Mouse (Mus musculus) right cerebral cortex, postnatal 4 days (tissue): ENCODE results near the gene Inafm1.
"Not testable (repeated sequence)": the region's sequence is repeated elsewhere in the genome, so short reads cannot be mapped to it uniquely, and the experiment has no call there.

ENCODE experiments used
- DNase-seq: peaks from one replicate; pipeline ENCODE4 v3.0.0-alpha.2; 2022

Gene Inafm1

DNA sequence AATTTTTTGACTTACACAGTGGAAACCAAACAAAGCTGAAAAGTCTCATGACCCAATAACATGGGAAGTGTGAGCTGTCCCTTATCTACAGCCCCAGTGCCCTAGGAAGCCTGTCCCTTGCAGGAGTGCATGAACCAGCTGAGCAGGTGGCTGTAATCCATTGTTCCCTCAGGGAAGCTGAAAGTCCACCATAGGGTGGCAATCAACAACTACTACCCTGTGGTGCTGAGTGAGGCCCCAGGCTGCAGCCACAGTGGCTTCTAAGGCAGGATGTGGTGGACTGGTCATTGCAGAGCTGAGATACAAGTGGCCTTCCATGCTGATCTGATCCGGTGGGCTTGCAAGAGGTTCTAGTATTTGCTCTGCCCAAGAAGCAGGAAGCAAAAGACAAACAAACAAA lies 12.3 kb downstream of the Inafm1 start:
- DNase-seq: no peak

- no peak for DNase-seq
These were observed 14.3 kb downstream of the Inafm1 start, which contains the start of gene C5ar1 for GRCm38 (mm10) chr7:16259110-16259590. TSS of gene C5ar1 (minus strand) at chr7:16259540.

DNA sequence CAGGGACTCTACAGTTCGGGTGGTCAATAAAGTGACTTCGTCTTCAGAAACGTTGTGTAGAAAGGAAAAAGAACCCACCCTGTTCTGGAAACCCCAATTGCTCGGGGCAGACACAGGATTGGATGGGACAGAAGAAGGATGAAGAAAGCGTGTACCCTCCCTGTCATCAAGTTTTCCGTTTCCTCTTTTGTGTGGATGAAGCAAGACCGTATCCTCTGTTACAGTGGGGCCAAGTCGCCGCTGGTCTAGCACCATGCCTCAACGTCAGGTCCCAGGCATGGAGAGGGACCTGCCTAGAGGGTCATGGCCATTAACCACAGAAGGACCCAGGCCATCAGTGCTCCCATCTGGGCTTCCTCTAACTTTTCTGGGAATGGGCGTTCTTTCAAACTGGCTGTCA lies 15.6 kb downstream of the Inafm1 start:
- DNase-seq: no peak

- DNase-seq: not testable (repeated sequence)
These were observed 17.5 kb downstream of the Inafm1 start for GRCm38 (mm10) chr7:16255963-16256362.

- no peak for DNase-seq
These were observed 19.2 kb downstream of the Inafm1 start for GRCm38 (mm10) chr7:16254195-16254594.

GRCm38 (mm10) chr7:16250687-16251086 lies 22.7 kb downstream of the Inafm1 start:
- no peak for DNase-seq

DNA sequence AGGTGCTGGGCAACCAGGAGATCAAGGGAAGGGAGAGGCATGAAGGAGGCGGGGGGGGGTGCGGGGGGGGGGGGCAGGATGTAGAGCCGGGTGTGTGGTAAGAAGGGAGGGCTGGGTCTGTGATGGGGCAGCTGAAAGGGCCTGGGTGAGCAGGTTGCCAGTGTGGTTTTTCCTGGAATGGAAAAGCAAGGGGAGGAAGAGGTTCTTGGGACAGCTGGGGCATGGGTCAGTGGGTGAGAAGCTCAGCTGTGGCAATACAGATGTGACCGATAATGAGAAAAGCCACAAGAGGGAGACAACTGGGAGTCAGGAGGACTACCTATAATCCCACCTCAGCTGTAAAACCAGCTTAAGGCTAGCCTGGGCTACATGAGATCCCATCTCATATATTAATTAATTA lies 27.5 kb downstream of the Inafm1 start:
- DNase-seq: no peak

- DNase-seq: no peak
These were observed 29.4 kb downstream of the Inafm1 start, which contains the start of gene C5ar2 for GRCm38 (mm10) chr7:16244067-16244466. TSS of gene C5ar2 (minus strand) at chr7:16244154.

DNA sequence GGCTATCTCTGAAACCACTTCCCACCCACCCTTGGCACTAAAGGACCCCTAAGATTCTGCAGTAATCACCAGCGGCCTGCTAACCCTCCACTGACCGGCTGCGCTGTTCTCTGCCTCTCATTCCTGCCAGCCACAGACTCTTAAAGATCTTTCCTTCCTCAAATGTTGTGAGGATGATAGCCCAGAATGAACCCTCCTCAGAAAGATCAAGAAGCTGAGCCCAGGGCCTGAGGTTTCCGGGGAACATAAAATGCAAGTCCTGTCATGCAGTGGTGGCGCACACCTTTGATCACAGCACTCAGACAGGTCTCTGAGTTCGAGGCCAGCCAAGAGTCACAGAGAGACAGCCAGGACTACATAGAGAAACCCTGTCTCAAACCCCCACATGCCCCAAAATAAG lies 31.2 kb downstream of the Inafm1 start:
- no peak for DNase-seq

GRCm38 (mm10) chr7:16241787-16242186 lies 31.6 kb downstream of the Inafm1 start:
- no peak for DNase-seq

DNA sequence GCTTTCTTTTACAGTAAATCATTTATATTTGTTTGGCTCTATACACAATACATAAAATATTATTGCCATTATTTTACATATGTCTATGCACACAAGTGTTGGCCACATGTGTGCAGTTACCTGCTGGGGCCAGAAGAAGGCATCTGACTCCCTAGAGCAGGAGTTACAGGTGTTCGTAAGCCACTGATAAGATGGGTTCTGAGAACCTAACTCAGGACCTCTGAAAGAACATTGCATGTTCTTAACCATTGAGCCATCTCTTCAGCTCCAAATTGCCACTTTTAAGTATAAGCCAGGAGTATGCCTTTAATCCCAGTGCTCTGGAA lies 32.5 kb downstream of the Inafm1 start:
- no peak for DNase-seq

DNA sequence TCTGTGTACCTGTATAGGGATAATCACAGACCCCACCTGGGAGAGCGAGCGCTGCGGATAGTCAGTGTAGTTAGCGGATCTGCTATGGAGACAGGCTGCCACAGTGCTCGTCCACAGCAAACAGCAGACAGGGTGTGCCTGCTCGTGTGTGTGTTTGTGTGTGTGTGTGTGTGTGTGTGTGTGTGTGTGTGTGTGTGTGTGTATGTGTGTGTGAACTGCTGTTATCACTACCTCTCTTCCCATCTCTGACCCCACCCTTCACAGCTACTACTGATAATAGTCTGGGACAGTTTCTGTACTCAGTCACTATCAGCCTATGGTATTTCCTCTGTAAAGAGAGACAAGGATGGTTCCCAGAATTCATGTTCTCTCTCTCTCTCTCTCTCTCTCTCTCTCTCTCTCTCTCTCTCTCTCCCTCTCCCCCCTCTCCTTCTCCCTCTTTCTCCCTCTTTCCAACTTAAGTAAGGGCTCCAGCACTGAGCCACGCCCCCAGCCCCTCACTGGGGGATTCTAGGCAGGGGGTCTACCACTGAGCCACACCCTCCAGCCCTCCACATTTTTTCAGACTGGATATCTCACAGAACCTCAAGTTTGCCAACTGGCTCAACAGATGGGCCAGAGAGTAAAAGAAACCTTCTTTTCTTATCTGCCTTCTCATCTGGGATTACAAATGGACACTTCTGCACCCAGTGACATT lies 33.0 kb downstream of the Inafm1 start:
- no peak for DNase-seq

GRCm38 (mm10) chr7:16239554-16239997 lies 33.8 kb downstream of the Inafm1 start:
- DNase-seq: no peak

GRCm38 (mm10) chr7:16229869-16230268 lies 43.5 kb downstream of the Inafm1 start:
- DNase-seq: no peak
